Mouse (Mus musculus): ENCODE results near the gene Klhl7. TPM values are rescaled to one million over a fixed set of nuclear protein-coding genes. Genes with fewer than 3 reads are reported as not detected.
A peak's percentile ranks its signal among the peaks of the same experiment; 100 is the strongest.

Klhl7 gene
- 20.1 and 27.8 TPM in 2 replicates for polyA plus RNA-seq (2011; ENCODE audit: insufficient read length, low read depth, missing spikeins)

DNA sequence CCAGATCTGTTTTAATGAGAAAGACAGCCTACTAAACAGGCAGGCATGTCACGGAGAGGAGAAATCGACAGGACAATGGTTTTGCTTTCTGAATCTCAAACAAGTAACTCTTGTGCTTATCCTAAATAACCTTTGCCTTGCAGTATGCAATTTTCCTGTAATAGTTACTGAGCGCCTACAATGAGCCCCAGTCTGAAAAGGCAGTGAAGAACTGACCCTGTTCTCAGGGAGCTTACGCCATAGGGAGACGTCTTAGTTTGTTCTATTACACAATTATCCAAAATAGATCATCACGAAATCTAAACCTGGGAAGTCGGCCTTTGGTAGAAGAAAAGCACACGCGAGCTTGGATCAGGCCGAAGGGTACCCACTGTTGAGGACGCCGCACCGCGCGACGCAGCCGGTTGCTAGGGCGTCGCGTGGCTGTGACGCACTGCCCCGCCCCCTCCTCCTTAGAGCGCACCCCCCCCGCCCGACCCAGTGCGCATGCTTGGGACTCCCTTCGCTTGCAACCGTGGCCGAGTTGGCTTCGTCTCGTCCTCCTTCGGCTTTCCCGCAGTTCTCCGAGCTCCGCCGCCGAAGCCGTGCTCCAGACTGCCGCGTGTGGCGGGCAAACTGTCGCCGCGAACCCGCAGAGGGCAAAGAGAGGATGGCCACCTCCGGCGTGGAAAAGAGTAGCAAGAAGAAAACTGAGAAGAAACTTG, at the start of gene Klhl7:
Gene Klhl7 (plus strand): TSS at position 500 of the 704 bp plus-strand sequence.
- peak within 1 kb of the TSS; percentile 97 for H3K4me3 ChIP-seq (ENCODE audit: insufficient read depth, low read length)
- no peaks in the 10 kb centered on the region for H3K4me1 ChIP-seq (ENCODE audit: control insufficient read depth, insufficient read depth, low read length)
- no peak for TF ChIP-seq CTCF (IDR thresholded peaks at IDR 0.05; ENCODE audit: borderline replicate concordance, insufficient read depth, low read length)
- peak; percentile 85 for TF ChIP-seq POLR2A (IDR thresholded peaks at IDR 0.05; ENCODE audit: low read depth, low read length)
- no peak within 1 kb of the TSS for H3K27ac ChIP-seq (ENCODE audit: insufficient read depth, low read length)

DNA sequence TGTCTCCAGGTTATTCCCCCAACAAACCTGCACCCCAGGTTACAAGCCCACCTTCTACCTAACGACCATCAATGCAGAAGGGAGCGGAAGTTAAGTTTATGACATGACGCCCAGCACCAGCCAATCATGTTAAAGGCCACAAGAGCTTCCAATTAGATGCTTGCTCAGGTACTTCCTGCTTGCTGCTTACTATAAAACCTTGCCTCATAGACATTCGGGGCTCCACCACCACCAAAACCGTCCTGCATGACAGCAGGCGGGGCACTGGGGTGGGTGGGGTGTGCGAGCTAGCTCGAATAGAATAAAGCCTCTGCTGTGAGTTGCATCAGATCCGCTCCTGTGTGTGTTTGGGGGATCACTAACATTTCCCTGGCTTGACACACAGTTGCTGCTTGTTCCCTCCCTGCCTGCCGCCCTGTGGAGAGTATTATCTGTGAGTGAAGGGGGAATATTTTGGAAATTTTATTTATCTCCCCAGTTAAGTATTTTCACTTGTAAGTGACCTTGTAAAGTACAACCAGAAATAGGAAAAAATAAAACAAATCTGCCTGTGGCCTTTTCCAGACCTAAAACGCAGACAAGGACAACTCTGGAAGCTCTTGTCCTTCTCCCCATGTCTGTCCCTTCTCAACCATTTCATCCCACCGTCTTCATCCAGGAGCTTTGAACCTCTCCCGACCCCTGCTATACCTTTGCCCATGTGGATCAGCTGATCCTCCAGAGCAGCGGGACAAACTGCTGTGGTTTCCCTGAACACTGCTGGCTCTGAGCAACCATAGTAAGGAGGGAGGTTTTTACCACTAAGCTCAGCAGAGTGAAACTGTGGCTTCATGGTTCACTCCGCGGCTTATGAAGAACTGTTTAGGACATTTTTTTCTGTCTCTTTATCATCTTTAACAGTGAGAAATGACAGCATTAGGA, 48.4 kb upstream of the Klhl7 start:
- TF ChIP-seq CTCF (IDR thresholded peaks at IDR 0.05; ENCODE audit: borderline replicate concordance, insufficient read depth, low read length) (no peak), POLR2A (IDR thresholded peaks at IDR 0.05; ENCODE audit: low read depth, low read length) (no peak)
- H3K27ac ChIP-seq (ENCODE audit: insufficient read depth, low read length): no peak overlapping the region
- no peak overlapping the region for H3K4me3 ChIP-seq (ENCODE audit: insufficient read depth, low read length)
- peaks cover 3% of the 10 kb centered on the region; the same call in 1 of the 2 replicates for H3K4me1 ChIP-seq (ENCODE audit: control insufficient read depth, insufficient read depth, low read length)

DNA sequence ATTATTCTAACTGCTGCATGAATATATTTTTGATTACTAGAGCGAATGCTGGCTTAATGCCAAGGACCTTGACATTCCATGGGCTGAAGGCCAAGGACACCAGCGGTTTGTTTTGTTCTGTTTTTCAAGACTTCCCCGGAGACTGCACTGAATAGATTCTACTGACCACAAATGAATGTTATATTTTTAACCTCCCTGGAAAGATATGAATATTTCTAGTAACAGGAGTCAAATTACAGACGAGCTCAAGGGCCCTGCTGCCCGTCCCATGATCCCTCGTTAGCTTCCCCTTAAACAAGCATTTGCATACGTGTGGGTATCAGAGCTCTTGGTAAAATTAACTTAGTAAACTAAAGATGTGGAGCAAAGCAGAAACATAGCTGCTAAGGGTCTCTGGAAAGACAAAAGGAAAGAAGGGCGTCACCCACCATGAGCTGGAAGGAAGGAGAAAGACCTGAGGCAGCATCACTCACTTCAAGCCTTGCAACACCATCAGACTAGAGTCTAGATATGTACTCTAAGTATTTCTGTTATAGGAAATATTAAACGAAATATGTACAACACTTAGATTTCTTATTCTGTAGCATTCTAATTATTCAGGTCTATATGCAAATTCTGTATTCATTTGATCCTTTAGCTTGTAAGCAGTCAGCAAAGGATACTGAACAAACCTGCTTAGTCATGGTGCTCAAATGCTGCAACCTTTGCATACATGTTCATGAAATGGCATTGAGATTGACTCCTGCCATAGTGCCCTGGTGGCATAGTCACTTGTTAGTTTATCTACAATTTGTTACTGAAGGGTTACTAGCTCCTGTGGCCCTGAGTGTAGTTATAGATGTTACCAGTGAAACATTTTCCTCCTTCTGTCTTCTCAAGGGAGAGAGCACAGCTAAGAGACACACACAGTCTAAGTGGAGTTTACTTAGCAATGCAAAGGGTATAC, 46.9 kb upstream of the Klhl7 start:
- TF ChIP-seq CTCF (IDR thresholded peaks at IDR 0.05; ENCODE audit: borderline replicate concordance, insufficient read depth, low read length): no peak
- no peak for TF ChIP-seq POLR2A (IDR thresholded peaks at IDR 0.05; ENCODE audit: low read depth, low read length)
- Histone ChIP-seq H3K4me1 (ENCODE audit: control insufficient read depth, insufficient read depth, low read length) (no peaks in the 10 kb centered on the region), H3K27ac (ENCODE audit: insufficient read depth, low read length) (no peak overlapping the region), H3K4me3 (ENCODE audit: insufficient read depth, low read length) (no peak overlapping the region)

DNA sequence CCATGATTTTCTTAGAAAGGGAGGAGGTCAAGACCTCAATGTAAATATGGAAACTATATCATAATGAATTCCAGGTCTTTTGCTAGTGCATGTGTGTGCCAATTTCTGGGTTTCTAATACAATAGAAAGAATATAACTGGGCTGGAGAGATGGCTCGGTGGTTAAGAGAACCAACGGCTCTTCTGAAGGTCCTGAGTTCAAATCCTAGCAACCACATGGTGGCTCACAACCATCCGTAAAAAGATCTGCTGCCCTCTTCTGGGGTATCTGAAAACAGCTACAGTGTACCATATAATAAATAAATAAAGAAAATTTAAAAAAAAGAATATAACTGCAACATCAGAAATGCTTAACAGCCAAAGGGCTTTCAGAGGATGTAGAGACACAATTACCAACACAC, 46.0 kb upstream of the Klhl7 start:
- Histone ChIP-seq H3K4me3 (ENCODE audit: insufficient read depth, low read length) (no peak overlapping the region), H3K27ac (ENCODE audit: insufficient read depth, low read length) (no peak overlapping the region), H3K4me1 (ENCODE audit: control insufficient read depth, insufficient read depth, low read length) (no peaks in the 10 kb centered on the region)
- no peak for TF ChIP-seq POLR2A (IDR thresholded peaks at IDR 0.05; ENCODE audit: low read depth, low read length)
- TF ChIP-seq CTCF (IDR thresholded peaks at IDR 0.05; ENCODE audit: borderline replicate concordance, insufficient read depth, low read length): no peak

DNA sequence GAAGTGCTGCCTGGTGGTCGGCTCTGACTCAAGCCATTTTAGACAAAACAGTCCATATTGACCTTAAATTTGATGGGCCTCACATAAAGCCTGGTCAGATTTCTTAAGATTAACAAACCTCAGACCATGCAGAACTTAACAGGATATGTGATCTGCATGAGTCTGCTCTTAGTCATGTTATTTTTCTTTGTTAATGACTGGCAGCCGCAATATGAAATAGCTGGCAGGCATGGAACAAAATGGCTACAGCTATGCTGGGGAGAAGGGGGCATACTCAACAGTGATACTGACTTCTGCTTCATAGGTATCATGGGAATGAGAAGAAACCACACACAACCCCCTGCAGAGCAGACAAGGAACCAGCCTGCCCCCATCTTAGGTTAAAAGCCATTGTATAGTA, 43.5 kb upstream of the Klhl7 start:
- Histone ChIP-seq H3K4me3 (ENCODE audit: insufficient read depth, low read length) (no peak overlapping the region), H3K4me1 (ENCODE audit: control insufficient read depth, insufficient read depth, low read length) (no peaks in the 10 kb centered on the region), H3K27ac (ENCODE audit: insufficient read depth, low read length) (peak overlapping the region; percentile 76; the same call in 1 of the 2 replicates)
- no peak for TF ChIP-seq POLR2A (IDR thresholded peaks at IDR 0.05; ENCODE audit: low read depth, low read length)
- TF ChIP-seq CTCF (IDR thresholded peaks at IDR 0.05; ENCODE audit: borderline replicate concordance, insufficient read depth, low read length): no peak

DNA sequence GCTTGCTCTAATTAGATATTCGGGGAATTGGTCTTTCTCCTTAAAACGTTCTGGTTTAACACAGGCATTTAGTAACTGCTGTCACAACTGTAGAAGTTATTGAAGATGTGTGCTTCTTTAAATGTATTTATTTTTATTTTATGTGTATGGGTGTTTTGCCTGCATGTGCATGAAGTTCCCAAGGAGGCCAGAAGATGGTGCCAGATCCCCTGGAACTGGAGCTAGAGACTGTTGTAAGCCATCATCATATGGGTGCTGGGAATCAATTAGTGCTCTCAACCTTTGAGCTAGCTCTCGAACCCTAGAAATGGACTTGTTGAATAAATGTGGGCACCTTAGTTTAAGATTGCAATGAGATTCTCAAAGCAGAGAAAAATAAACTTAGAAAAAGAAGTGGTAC, 42.8 kb upstream of the Klhl7 start:
- Histone ChIP-seq H3K27ac (ENCODE audit: insufficient read depth, low read length) (peak overlapping the region; percentile 30; the same call in 1 of the 2 replicates), H3K4me3 (ENCODE audit: insufficient read depth, low read length) (no peak overlapping the region), H3K4me1 (ENCODE audit: control insufficient read depth, insufficient read depth, low read length) (no peaks in the 10 kb centered on the region)
- TF ChIP-seq POLR2A (IDR thresholded peaks at IDR 0.05; ENCODE audit: low read depth, low read length): no peak
- no peak for TF ChIP-seq CTCF (IDR thresholded peaks at IDR 0.05; ENCODE audit: borderline replicate concordance, insufficient read depth, low read length)

DNA sequence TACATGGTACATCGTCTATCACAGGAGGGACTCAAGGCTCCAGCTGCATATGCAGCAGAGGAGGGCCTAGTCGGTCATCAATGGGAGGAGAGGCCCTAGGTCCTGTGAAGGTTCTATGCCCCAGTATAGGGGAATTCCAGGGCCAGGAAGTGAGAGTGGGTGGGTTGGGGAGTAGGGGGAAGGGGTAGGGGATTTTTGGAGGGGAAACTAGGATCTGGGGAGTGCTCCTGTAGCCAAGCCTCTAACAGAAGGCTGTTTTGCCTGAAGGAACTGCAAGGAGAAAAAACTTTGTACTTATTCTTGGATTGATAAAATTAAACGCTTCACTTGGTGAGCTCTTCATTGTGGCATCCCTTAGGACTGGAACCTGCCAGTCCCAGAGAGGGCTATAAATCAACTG, 39.5 kb upstream of the Klhl7 start:
- Histone ChIP-seq H3K4me1 (ENCODE audit: control insufficient read depth, insufficient read depth, low read length) (no peaks in the 10 kb centered on the region), H3K4me3 (ENCODE audit: insufficient read depth, low read length) (no peak overlapping the region), H3K27ac (ENCODE audit: insufficient read depth, low read length) (no peak overlapping the region)
- TF ChIP-seq POLR2A (IDR thresholded peaks at IDR 0.05; ENCODE audit: low read depth, low read length): no peak
- no peak for TF ChIP-seq CTCF (IDR thresholded peaks at IDR 0.05; ENCODE audit: borderline replicate concordance, insufficient read depth, low read length)

DNA sequence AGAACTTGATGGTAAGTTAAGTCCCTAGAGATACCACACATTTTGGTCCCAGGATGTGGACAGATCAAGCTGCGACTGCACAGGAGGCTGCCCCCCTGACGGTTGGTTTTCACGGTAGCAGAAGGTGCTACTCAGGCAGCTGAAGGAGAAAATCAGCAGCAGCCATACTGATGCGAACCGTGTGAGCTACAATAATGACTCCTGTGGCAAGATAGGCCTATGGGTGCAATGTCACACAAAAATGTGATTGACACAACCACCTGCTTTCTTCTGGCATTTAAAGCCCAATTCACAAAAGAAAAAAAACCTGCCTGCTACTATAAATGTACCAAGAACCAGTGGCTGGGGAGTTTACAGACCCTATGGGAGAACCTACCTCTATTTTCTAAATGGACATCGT, 37.4 kb upstream of the Klhl7 start:
- no peak overlapping the region for H3K27ac ChIP-seq (ENCODE audit: insufficient read depth, low read length)
- no peak overlapping the region for H3K4me3 ChIP-seq (ENCODE audit: insufficient read depth, low read length)
- TF ChIP-seq POLR2A (IDR thresholded peaks at IDR 0.05; ENCODE audit: low read depth, low read length) (no peak), CTCF (IDR thresholded peaks at IDR 0.05; ENCODE audit: borderline replicate concordance, insufficient read depth, low read length) (no peak)
- H3K4me1 ChIP-seq (ENCODE audit: control insufficient read depth, insufficient read depth, low read length): no peaks in the 10 kb centered on the region

DNA sequence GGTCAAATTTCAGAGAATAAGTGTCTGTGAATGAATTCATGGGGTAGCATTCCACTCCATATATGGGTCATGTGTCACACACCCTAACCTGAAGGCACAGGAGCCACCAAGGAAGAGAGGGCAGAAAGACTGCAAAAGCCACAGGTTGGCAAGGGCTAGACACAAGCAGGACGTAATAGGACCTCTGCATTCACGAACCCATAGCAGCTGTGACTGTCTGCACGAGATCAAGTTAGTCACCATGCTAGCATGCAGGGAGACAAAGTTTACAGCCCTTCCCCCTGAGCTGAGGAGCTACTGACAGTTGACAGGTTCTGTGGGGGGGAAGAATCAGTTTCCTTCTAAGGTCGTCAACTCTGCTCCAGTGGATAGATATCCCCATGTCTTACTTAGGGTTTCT, 36.9 kb upstream of the Klhl7 start:
- TF ChIP-seq CTCF (IDR thresholded peaks at IDR 0.05; ENCODE audit: borderline replicate concordance, insufficient read depth, low read length): no peak
- no peak for TF ChIP-seq POLR2A (IDR thresholded peaks at IDR 0.05; ENCODE audit: low read depth, low read length)
- Histone ChIP-seq H3K4me3 (ENCODE audit: insufficient read depth, low read length) (no peak overlapping the region), H3K27ac (ENCODE audit: insufficient read depth, low read length) (no peak overlapping the region), H3K4me1 (ENCODE audit: control insufficient read depth, insufficient read depth, low read length) (no peaks in the 10 kb centered on the region)

Measured in embryonic fibroblast, embryonic 13.5 days (primary cell).